Mouse (Mus musculus) G1E (cell line): ENCODE measurements around the gene Syne2.

ENCODE experiments used
- CTCF ChIP-seq: IDR thresholded peaks from 2 replicates; pipeline ENCODE4 v1.5.1; 2012; ENCODE audit warnings: low read depth, low read length, inconsistent platforms, mixed read lengths
- GATA1 ChIP-seq: IDR thresholded peaks from 2 replicates; pipeline ENCODE4 v1.6.1; 2012; ENCODE audit warnings: borderline replicate concordance, low read length, inconsistent platforms, mixed read lengths

GRCm38 (mm10) chr12:75781995-75782394 is 35.9 kb upstream of the Syne2 start:
- TF ChIP-seq CTCF (no peak), GATA1 (no peak)
